Mouse (Mus musculus) cerebellum, adult 2 months (tissue): ENCODE results near the gene Comt.

Experiments used
- CTCF ChIP-seq: fragments of 200-500 bp; IDR thresholded peaks from 2 replicates; pipeline ENCODE4 v1.5.1; 2011; ENCODE audit warnings: low read depth, mild to moderate bottlenecking, control low read depth, low read length, moderate library complexity, borderline replicate concordance; ENCODE audit not compliant: insufficient read depth
- POLR2A ChIP-seq: fragments of 200-500 bp; IDR thresholded peaks from 2 replicates; pipeline ENCODE4 v1.6.1; 2011; ENCODE audit warnings: low read length, control low read depth, borderline replicate concordance; ENCODE audit not compliant: insufficient read depth

DNA sequence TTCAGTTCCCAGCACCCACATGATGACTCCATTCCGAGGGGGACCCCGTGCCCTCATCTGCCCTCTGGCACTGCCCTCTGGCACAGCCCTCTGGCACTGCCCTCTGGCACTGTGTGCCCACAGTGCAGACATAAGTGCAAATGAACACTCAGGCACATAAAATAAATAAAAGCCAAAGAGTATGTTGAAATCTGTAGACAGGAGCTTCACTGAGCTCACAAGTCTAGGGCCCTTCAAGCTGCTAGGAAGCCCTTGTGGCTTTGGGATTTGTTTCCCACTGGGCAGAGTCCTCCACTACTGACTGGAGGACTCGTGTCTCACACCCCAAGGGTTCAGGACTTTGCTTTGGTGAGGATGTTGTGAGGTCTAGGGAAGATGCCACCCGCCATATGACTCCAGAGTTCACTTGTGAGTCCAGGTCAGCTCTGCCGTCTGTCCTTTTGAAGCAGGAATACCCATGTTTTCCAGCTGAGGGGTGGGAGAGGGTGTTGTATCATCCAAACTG, 1.4 kb upstream of the Comt start:
- TF ChIP-seq CTCF (no peak), POLR2A (no peak)
